Mouse (Mus musculus) forelimb bud, embryonic 11.5 days (tissue): ENCODE measurements at regions not wholly inside any gene's neighbourhood (a gene's known extent, or its start where the extent isn't known, plus 50 kb on each side); places are given as distances from the start of the nearest gene placed in this dataset.

Experiments
- DNase-seq: peaks from one replicate; pipeline ENCODE4 v3.0.0-alpha.2; 2012; ENCODE audit warnings: low read depth, low spot score

DNA sequence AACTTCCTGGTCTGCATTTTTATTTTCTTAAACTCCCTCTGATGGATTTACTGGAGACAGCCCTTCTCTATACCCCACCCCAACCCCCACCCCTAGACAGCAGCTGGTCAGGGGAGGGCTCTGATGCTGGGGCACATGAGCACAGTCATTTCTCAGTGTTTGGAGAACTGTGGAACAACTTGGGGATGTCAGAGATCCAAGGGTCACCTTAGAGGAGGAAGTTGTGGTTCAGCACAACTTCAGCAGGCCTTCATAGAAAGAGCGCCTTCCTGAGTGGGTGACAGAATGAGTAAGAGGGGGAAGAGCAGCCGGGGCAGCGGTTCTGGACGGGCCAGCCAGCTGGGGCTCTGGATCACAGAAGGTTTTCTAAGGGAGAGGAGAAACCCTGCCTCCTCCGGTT is 298.2 kb upstream of the Stt3b start:
- no peak for DNase-seq

DNA sequence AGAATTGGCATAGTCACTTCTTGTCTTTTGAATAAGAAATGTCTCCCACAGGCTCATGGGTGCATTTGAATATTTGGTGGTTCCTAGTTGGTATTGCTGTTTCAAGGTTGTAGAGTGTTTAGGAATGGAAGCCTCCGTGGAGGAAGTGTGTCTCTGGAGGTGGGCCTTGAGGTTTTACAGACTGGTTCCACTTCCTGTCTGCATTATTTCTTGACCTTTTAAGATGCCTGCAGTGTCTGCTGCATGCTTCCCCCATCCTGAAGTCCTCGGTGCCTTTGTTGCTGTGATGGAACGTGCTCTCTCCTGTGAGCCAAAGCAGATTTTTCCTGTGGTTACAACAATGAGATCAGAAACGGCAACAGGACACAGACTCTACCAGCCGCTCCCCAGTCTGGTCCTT is 299.4 kb upstream of the Gadl1 start:
- DNase-seq, result no peak

DNA sequence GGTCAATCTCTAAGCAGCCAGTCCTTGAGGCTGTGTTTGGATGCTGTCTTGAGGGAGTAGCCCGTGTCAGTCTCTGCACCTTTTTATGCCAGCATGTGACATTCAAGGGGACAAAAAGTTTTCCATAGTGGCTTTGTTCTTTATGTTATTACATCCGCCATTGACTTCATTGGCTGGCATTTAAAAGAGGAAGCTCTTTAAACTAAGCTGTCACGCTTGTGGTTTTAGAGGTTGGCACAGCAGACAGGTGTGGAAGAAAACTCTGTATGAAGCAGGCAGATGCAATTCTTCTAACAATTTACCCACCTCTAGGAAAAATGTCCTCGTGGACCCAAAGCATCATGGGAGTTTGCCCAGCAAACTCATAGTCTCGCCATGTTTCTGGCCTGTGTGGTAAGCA is 297.5 kb upstream of the Gadl1 start:
- DNase-seq, result no peak

DNA sequence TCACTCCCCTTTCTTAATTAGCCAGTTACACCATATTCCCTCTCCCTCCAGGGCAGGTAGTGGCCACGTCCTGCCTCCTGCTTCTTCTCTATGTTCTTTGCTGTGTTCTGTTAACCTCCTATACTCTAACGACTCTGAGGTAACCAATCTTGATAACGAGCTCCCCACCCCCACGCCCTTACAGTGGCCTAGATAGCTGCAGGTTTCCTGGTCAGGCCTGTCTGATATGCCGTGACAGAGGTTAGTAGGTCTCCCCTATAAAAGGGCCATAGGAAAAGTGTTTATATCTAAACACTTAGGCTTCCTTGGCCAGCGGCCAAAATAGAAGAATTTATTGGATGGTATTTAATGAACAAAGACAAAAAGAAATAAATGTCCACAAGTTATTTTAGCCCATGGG is 296.3 kb upstream of the Gadl1 start:
- no peak for DNase-seq

DNA sequence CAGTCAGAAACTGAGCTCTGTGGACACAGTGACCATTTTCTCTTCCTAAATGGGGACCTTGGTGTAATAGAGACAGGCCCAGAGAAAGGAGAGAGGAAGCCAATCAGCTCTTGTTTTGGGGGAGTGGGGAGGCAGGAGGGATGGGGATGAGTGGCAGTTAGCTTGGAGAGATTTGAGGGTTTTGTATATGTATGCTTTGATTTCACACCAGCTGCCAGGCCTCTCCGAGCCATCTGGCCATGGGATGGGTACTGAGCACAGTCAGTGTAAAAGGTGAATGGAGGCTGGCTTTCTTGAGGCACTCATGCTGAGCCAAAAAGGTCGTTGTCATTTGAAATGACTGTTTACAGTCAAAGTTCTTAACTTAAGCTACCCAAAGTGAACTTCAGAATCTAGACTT is 295.2 kb upstream of the Gadl1 start:
- no peak for DNase-seq

DNA sequence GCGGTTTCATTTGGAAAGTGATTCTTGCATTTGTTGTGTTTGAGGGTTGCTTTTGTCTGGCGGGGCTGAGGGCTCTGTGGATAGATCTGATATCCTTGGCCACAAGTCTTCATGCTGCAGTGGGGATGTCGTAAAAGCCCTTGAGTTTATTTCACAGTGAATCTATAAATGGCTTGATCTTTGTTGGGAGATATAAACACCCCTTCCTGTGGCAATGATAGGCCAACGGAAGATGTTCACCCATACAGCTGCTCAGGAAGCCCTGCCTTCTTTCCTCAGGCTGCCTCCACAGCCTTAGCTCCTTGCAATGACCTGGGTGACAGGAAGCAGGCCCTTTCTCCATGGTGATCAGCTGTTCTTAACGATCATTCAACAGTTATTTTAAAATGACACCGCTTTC is 291.3 kb upstream of the Gadl1 start:
- DNase-seq, result no peak

DNA sequence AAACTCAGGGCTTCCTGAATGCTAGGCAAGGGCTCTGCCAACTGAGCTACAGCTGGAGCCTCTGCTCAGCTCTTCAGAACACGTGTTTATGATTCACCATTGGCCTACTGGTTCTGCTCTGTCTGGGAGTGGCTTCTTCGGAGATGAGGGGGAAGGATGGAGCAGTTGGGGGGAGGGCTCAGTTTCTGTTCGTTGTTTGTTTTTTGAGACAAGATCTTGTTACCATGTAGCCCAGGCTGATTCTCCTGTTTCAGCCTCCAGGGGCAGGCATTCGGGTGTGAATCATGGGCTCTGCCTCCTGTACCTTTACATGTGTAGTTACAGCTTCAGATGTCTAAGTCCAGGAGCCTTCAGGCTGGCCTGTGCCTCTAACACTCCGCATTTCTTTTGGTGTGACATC is 285.3 kb upstream of the Gadl1 start:
- peak; percentile 10 for DNase-seq

DNA sequence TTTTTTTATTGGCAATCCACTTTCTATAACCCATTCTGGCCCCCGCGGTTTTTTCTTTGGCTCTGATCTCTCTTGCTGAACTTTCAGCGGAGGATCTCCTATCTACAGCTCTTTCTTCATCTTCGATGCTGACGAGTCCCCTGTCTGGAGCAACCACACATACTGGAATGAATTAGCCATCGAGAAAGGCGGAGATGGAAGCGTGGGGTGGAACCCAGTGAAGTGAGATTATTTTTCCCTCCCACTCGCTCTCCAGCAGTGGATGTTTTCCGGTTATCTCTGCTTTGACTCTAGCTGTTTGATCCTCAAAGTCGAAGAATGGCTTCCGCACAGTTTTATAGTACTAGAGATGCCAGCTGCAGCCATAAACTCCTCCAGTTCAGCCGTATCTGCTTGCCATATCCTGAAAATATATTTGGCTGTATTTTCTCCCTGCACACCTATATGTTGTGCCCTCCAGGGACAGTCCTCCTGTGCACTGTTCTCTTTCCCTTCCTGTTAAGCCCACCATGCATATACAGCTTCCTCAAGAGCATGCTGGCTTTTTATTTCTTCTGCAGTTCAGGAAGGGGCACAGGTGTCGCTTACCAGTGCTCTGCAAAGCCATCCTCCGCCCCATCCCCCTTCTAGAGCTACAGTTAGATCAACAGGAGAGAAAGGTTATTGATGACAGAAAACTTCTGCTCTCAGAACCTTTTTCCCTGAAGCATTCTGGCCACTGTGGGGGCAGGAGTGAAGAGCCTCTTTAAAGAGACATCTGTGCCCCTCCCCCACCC is 284.3 kb upstream of the Gadl1 start:
- DNase-seq, result no peak

DNA sequence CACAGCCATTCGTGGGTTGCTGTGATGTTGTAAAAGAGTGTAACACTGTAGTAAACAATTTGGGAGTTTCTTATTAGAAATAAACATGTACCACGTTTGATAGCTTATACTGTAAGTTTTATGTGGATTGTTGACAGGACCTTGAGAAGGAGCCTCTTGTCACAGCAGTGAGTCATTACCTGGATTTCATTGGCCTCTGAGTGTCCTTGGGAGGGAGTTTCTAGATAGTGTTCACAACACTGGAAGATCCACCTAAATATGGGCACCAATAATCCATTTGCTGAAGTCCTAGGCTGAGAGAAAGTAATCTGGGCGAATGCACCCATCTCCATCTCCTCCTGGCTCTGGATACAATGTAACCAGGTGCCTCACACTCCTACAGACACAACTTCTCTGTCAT is 281.7 kb upstream of the Gadl1 start:
- no peak for DNase-seq

DNA sequence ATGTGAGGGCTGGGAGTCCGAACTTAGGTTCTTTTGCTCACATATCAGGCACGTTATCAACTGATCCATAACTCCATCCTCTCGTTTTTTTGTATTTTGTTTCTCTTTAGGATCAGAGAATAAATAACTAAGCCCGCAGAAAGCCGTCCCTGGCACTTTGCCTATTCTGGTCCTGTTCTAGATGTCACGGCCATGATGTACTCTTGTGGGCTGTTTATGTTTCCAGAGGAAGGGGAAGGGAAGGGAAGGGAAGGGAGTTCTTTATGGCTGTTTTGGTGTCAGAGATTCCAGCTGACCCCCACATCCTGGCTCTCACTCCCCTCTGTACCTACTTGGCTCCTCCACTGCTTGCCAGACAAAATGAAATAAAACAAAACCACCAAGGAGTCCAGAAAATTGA is 272.1 kb upstream of the Gadl1 start:
- DNase-seq, result no peak

DNA sequence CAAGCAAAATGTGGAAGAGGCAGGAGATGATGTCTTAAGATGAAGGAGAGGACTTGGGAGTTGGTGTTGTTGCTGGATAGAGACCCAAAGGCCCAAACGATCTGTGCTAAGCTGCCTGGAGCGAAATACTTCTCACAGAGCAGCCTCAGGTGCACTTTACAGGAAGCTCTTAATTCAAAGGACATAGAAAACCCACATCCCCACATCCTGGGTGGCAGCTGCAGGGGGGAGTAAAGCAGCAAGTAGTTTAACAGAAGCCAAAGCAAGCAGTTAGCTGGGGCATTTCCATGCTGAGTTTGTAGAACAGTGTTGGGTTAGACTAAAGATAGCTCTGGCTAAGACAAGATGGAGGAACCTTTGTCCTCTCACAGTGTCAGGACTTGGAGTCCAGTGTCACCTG is 268.5 kb upstream of the Gadl1 start:
- DNase-seq, result no peak

DNA sequence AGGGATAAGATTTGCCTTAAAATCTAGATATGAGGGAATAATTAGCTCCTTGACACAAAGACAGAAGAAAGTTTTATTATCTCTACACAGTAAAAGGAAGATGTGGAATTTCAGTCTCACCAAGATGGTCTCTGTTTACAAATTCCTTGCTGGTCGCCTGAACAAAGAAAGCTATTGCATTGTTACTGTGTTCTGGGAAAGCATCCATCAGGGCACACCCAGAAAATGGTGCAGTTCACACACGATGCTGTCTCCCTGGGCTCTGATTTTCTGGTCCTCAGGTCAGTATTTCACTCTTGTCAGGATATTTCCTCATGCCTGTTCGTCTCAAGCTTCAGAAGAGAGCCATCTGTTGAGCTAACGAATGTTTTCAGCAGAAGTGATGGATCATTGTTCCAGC is 267.2 kb upstream of the Gadl1 start:
- peak; percentile 13 for DNase-seq

DNA sequence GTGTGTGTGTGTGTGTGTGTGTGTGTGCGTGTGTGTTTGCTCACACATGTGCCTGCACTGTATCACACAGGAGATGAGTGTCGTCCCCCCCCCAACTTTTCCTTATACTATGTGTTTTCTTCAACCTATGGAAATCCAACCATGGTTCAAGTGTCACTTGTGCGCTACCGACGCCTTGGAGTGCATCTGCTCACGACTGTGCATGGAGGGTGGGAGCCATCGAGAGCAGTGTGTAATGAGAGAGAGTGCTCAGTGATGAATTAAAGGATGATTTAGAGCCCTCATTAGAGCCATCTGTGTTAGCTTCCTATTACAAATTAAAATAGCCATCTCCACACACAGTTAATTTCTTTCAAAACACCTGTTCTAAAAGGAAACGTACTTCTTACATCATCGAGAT is 264.3 kb upstream of the Gadl1 start:
- no peak for DNase-seq

DNA sequence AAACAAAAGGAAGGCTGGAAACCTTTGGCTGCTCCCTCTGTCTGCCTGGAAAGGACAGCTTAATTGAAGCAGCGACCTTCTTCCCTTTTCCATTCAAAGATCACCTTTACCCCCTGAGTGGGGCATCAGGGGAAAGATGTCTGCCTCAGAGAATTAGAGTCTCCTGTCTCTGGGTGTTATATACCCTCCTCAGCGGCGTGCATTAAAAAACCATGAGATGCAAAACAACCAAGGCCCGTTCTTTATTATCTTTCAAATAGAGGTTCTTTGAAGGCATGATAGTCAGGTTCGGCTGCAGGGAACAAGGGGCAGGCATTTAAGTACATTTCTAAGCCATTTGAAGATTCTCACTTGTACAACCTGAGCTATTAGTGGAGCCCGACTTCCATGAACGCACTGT is 263.0 kb upstream of the Gadl1 start:
- DNase-seq, result no peak

DNA sequence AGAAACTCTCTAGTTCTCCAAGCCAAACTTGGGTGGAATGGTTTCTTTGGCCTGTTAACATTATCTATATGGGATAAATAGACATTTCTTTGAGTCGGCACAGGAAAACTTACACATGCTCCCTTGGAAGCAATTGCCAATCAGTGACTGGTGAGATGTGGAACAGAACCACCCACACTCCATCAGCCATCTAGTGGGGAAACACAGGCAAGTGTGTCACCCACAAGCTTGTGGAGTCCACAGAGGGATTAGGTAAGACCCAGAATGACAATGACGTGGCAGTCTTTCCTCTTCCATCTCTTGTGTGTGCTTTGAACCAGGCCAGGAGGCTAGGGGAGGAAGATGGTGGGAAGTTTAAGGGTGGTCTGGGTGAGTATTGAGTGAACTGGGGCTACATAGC is 257.5 kb upstream of the Gadl1 start:
- no peak for DNase-seq

DNA sequence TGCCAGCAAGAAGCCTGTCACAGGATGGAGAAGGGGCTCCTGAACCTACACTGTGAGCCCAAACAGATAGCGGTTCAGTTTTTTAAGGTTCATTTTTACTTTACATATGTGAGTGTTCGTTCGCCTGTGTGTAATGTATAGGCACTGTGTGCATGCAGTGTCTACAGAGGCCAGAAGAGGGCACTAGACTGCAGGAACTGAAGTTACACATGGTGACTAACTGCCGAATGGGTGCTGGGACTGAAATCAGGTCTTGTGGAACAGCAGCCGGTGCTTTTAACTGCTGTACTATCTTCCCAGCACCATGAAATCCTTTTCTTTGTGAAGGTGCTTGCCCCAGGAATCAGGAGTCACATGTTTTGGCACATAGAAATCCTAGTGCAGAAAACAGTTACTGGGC is 256.1 kb upstream of the Gadl1 start:
- no peak for DNase-seq

DNA sequence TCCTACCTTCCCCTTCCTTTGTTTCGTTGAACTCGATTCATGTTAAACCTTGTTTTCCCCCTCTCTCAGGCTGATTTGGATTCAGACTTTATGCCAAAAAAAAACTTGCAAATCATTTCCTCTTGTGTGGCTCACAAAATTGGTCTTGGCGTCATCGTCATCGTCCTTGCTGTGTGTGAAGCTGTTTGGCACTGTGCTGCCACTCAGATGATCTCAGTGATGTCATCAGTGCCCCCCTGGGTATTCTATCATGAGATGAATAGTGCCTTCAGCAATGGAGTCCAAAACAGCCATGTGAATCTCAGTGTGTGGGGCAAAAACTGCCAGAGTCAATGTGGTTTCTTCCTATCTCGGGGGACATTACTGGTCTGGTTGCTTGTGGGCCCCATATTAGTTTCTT is 254.3 kb upstream of the Gadl1 start:
- no peak for DNase-seq

DNA sequence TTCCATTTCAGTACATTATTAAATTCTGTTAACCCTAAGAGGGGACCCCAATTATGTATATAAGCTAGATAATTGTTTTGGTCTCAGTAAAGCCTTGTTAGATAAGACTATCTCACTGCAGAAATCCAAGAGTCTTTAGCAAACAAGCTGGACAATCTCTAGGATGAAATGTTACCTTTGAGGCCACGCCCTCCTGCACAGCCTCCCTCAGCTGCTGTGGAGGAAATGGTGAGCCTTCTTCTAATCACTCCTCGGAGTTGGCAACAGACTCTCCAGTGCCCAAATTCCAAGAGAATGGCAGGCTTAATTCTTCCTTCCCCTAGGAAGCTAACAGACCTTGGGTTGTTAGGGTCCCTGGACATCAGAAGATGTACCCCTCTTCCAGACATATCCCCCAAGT is 252.7 kb upstream of the Gadl1 start:
- DNase-seq, result no peak

DNA sequence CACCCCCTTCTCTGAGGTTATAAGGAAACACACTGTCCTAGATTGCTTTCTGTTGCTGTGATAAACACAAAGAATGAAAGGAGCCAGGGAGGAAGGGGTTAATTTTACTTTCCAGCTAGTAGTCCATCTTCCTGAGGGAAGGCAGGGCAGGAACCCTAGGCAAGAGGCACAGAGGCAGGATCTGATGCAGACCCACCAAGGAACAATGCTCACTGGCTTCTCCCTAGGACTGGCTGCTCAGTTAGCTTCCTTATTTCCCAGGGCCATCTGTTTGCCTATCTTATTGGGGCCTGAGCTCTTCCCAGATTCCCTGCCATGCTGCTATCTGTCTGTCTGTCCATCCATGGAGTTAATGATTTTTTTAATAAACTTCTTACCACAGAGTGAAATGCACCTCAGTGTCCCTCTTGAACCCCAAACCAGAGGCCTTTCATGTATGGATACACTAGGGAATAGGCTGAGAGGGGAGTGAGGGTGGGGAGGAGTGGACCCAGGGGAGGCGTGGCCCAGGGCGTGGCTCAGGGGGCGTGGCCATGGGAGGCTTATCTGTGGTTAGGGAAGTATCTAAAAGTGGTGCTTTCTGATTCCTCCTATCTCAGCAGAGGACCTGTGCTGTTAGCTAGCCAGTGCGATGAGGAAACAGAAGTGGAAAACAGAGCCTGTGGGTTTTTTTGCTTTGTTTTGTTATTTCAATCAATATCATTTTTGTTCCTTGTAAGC is 252.1 kb upstream of the Gadl1 start:
- no peak for DNase-seq

DNA sequence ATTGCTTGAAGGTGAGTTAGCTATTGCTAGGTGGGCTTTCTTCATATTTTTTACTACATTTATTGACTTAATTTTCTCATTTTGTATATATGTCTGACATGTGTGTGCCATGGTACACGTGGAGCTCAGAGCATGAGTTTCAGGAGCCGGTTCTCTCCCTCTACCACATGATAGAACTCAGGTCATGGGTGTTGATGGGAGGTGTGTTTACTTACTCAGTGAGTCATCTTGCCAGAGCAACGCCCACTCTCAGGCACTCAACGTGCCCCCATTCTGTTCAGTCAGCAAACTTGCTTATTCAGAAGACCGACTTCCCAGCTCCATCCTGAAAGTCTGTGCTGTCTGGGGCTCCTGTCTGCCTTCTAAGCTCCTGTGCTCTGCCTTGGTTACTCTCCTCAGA is 250.8 kb upstream of the Gadl1 start:
- DNase-seq, result no peak

DNA sequence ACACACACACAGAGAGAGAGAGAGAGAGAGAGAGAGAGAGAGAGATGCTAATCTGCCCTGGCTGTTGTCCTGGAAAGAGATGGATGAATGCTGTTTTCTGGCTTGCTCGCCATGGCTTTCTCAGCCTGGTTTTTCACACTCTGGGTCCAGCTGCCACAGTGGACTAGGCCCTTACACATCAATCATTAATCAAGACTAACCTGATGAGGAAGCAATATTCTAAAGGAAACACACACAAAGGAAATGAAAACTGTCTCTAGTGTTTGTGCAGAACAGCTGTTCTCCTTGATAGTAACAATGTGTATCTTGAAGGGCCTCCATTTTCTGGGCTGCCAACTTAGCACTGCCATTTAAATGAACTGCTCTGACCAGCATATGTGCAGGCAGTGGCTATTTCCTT is 248.9 kb upstream of the Gadl1 start:
- no peak for DNase-seq

DNA sequence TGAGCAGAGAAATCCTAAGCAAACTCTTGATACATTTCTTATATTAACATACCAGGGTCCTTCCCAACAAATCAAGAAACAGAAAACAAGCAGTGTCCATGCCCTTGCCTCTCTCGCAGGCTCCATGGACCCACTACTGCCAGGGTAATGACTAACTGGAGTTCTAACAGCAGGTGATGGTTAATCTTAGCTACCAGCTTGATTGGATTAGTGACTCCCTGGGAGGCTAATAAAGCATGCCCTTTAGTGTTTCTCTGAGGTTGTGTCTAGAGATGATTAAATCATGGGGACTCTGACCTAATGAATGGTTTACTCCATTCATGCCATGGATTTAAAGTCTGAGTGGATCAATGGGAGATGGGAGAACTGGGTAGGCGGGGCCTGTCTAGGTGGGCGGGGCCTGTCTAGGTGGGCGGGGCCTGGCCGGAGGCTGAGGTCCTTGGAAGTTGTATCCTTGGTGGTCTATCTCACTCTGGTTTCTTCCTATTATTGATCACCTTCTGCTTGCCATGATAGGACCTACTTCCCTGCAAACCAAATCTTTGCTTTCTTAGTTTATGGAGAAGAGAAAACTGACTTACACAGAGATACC is 247.3 kb upstream of the Gadl1 start:
- DNase-seq, result peak; percentile 18

DNA sequence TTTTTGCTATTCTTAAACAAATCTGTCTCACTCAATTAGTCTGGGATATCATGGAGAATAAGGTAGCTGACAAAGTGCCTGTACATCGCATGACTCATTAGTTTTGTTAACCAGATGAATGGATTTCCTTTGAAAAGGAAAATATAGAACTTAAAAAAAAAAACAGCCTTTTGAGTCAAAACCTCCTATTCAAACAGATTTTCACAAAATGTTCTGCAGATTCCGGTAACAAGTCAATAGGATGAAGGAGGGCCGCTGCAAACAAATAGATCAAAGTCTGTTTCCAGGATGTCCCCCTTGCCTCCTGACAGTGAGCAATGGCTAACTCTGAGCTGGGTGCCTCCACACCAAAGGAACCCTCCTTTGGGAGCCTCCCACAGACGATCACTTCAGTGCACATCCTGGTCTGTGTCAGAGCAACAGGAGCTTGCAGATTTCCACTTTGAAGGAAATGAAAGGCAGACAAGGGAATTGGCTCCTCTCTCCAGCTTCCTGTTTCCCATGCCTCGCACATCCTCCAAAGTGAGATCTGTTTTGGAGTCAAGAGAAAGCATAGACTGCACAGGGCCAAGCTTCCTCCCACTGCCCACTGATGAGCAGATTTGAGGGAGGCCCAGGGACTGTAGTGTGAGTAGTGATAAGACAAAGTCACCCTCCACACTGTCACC is 243.8 kb upstream of the Gadl1 start:
- DNase-seq, result no peak
